In genomic region chr16:32654071-32654733, GRCm38 (mm10) we compare ENCODE assay signal across 19 mouse cellular contexts. TPM values are rescaled to one million over a fixed set of nuclear protein-coding genes. Genes with fewer than 3 reads are reported as not detected.
DNase-seq lines count a peak whose midpoint lies in the region; ATAC-seq lines count a peak whose summit lies in the region.
"Had no signal": no experiment of that assay in that cellular context is flagged by ENCODE, and none has a peak within 500 bp of the region (broad histone marks: within the 10 kb centered on the region; RNA-seq: fewer than 3 reads in every experiment).

No protein-coding gene starts in this region.

- peak; percentile 11; the same call in 1 of the 2 replicates for ATAC-seq in heart, embryonic 14.5 days (ENCODE audit: insufficient number of reproducible peaks, insufficient read depth, low FRiP score, low read depth)
- no peak for ATAC-seq in neural tube, embryonic 15.5 days (ENCODE audit: low FRiP score)
- ATAC-seq: forebrain, embryonic 13.5 days; forebrain, postnatal 0 days; intestine, embryonic 16.5 days; Patski had no signal

- no peak overlapping the region for H3K4me2 ChIP-seq in heart, embryonic 14.5 days (ENCODE audit: low read length)
- H3K4me2 ChIP-seq in neural tube, embryonic 15.5 days, result no peak overlapping the region
- H3K4me2 ChIP-seq: forebrain, embryonic 13.5 days; hindbrain, embryonic 15.5 days had no signal

- intact Hi-C loops in heart, postnatal 36 days (cut with DNase I), result no loop called here

- H3K4me3 ChIP-seq in heart, embryonic 14.5 days (ENCODE audit: control insufficient read depth in 1 of 2, insufficient read depth in 1 of 2, low read depth in 1 of 2, low read length in 2 of 2), result no peak overlapping the region
- no peak overlapping the region for H3K4me3 ChIP-seq in neural tube, embryonic 15.5 days (replicated peaks)
- H3K4me3 ChIP-seq: embryonic facial prominence, embryonic 10.5 days; forebrain, embryonic 13.5 days; hindbrain, embryonic 15.5 days had no signal

- peak overlapping the region in 1 of 2 experiments; percentile 21; a peak in 1 of 4 replicates for H3K27ac ChIP-seq in heart, embryonic 14.5 days (replicated peaks in 1 of 2; ENCODE audit: control insufficient read depth in 1 of 2, insufficient read depth in 1 of 2, low read depth in 2 of 2, low read length in 2 of 2)
- 0 out of 2 replicates have a peak overlapping the region, but pooled peaks have one; percentile 23 for H3K27ac ChIP-seq in neural tube, embryonic 15.5 days (replicated peaks)
- H3K27ac ChIP-seq: embryonic facial prominence, embryonic 10.5 days; forebrain, embryonic 13.5 days; hindbrain, embryonic 15.5 days had no signal

- peak; percentile 70 for DNase-seq in heart, adult 11 months
- no peak for DNase-seq in heart, postnatal 36 days
- DNase-seq in heart, postnatal 4 days, result no peak
- no peak for DNase-seq in neural tube, embryonic 10.5 days (ENCODE audit: extremely low spot score, low spot score)
- DNase-seq in testis, postnatal 10 days (ENCODE audit: low spot score), result peak; percentile 43
- DNase-seq: adrenal gland, adult 2 months; cerebellum, adult 11 months; cerebellum, adult 9-10 months; cerebellum, postnatal 36 days; forebrain, postnatal 0 days; gastrocnemius, postnatal 14 days had no signal

- H3K27me3 ChIP-seq in heart, embryonic 14.5 days (ENCODE audit: control insufficient read depth, insufficient read depth, low read length), result no peaks in the 10 kb centered on the region
- H3K27me3 ChIP-seq in neural tube, embryonic 15.5 days (replicated peaks), result no peaks in the 10 kb centered on the region
- H3K27me3 ChIP-seq: CH12.LX; forebrain, embryonic 13.5 days; hindbrain, embryonic 15.5 days; Patski had no signal

- 64% methylated on average over 6 of the region's 6 CpGs for WGBS in heart, embryonic 14.5 days
- 76% methylated on average over 5 of the region's 6 CpGs for WGBS in neural tube, embryonic 15.5 days

- H3K9ac ChIP-seq in heart, embryonic 14.5 days (ENCODE audit: low read length), result no peak overlapping the region
- H3K9ac ChIP-seq in neural tube, embryonic 15.5 days (replicated peaks), result no peak overlapping the region
- H3K9ac ChIP-seq: forebrain, embryonic 13.5 days; forebrain, postnatal 0 days; hindbrain, embryonic 15.5 days had no signal

- no peaks in the 10 kb centered on the region for H3K36me3 ChIP-seq in heart, embryonic 14.5 days (ENCODE audit: control insufficient read depth, insufficient read depth, low read length)
- H3K36me3 ChIP-seq in neural tube, embryonic 15.5 days, result no peaks in the 10 kb centered on the region
- H3K36me3 ChIP-seq: hindbrain, embryonic 15.5 days had no signal

- H3K4me1 ChIP-seq in heart, embryonic 14.5 days (ENCODE audit: control insufficient read depth in 2 of 2, insufficient read depth in 2 of 2, low read length in 2 of 2), result peaks cover 32 to 46% of the 10 kb centered on the region in 2 experiments
- peaks cover 28% of the 10 kb centered on the region for H3K4me1 ChIP-seq in neural tube, embryonic 15.5 days

- no peaks in the 10 kb centered on the region for H3K9me3 ChIP-seq in heart, embryonic 14.5 days (ENCODE audit: control insufficient read depth, low read length)
- H3K9me3 ChIP-seq in neural tube, embryonic 15.5 days (replicated peaks), result no peaks in the 10 kb centered on the region
- H3K9me3 ChIP-seq: embryonic facial prominence, embryonic 10.5 days; forebrain, embryonic 13.5 days; hindbrain, embryonic 15.5 days had no signal

RNA-seq across cellular contexts. Expression of gene Tnk2, which starts 10.5 kb away (rescaled TPM):
- 10 to 100 TPM; 18.0 to 19.8 TPM for total RNA-seq in heart, postnatal 36 days (2021)
- 6.7 and 7.3 TPM in 2 replicates for polyA plus RNA-seq in heart, embryonic 14.5 days (2014; fragmentation: Nextera tagmentation; extraction: Ambion mirVana)
- 10 to 100 TPM; 38.4 to 49.9 TPM for total RNA-seq in heart, postnatal 4 days (2021)
- 20.0 and 23.2 TPM in 2 replicates for polyA plus RNA-seq in neural tube, embryonic 15.5 days (2015; fragmentation: Nextera tagmentation; extraction: Ambion mirVana)

RNA-seq across cellular contexts. Expression of gene Tfrc, which starts 45.5 kb away (rescaled TPM):
- 100 to 1,000 TPM in 1 of 2 experiments, 10 to 100 TPM in 1; 55.9 to 114 TPM for total RNA-seq in heart, postnatal 36 days (2021)
- polyA plus RNA-seq in heart, embryonic 14.5 days (2014; fragmentation: Nextera tagmentation; extraction: Ambion mirVana), result 48.6 and 57.2 TPM in 2 replicates
- total RNA-seq in heart, postnatal 4 days (2021), result 100 to 1,000 TPM; 139 to 148 TPM
- 32.7 and 33.1 TPM in 2 replicates for polyA plus RNA-seq in neural tube, embryonic 15.5 days (2015; fragmentation: Nextera tagmentation; extraction: Ambion mirVana)

Comparison
In these comparisons a context has a peak if more than half of its experiments do, and no peak if none do; other contexts are left out.
1. DNase-seq: peak in heart, adult 11 months (single experiment) and testis, postnatal 10 days (single experiment); none in heart, postnatal 36 days (0 of 2), heart, postnatal 4 days (single experiment) and neural tube, embryonic 10.5 days (single experiment).